Mouse (Mus musculus) heart, adult 11 months (tissue): ENCODE data around the gene Gm21882.
"Not testable (repeated sequence)": the region's sequence is repeated elsewhere in the genome, so short reads cannot be mapped to it uniquely, and the experiment has no call there.

ENCODE experiments used
- DNase-seq: peaks from one replicate; pipeline ENCODE4 v3.0.0; 2022

Gm21882 gene

GRCm38 (mm10) chrY:40381423-40381822 is at the start of gene Gm21882:
Gm21882 (minus strand) TSS chrY:40381523.
- not testable (repeated sequence) for DNase-seq
